Mouse (Mus musculus) lung, embryonic 15.5 days (tissue): ENCODE data around the gene Trim31. TPM values are rescaled to one million over a fixed set of nuclear protein-coding genes. Genes with fewer than 3 reads are reported as not detected.

Source experiments
- ATAC-seq: fragments of 200-750 bp; cut with Nextera tagmentation; 2 replicates; pipeline ENCODE4 v1.8.0; 2017; ENCODE audit warnings: moderate number of reproducible peaks, borderline replicate concordance; ENCODE audit not compliant: low FRiP score, low TSS enrichment; ENCODE audit errors: extremely low read depth
- H3K27ac ChIP-seq: fragments of 300-500 bp; sonication (generic); 2 replicates; pipeline ENCODE4 v1.5.1; 2015; ENCODE audit warnings: moderate library complexity, mild to moderate bottlenecking, inconsistent platforms
- H3K27me3 ChIP-seq: fragments of 300-500 bp; sonication (generic); 2 replicates; pipeline ENCODE4 v1.6.1; 2015; ENCODE audit warnings: inconsistent platforms
- H3K36me3 ChIP-seq: fragments of 300-500 bp; sonication (generic); 2 replicates; pipeline ENCODE4 v1.6.1; 2015; ENCODE audit warnings: inconsistent platforms
- H3K4me1 ChIP-seq: fragments of 300-500 bp; sonication (generic); 2 replicates; pipeline ENCODE4 v1.6.1; 2015; ENCODE audit warnings: inconsistent platforms
- H3K4me2 ChIP-seq: fragments of 300-500 bp; sonication (generic); 2 replicates; pipeline ENCODE4 v1.6.1; 2015; ENCODE audit warnings: inconsistent platforms, mild to moderate bottlenecking, moderate library complexity
- H3K4me3 ChIP-seq: fragments of 300-500 bp; sonication (generic); 2 replicates; pipeline ENCODE4 v1.5.1; 2015; ENCODE audit warnings: mild to moderate bottlenecking, inconsistent platforms
- H3K9ac ChIP-seq: fragments of 300-500 bp; sonication (generic); 2 replicates; pipeline ENCODE4 v1.6.1; 2015; ENCODE audit warnings: inconsistent platforms
- H3K9me3 ChIP-seq: fragments of 300-500 bp; sonication (generic); 2 replicates; pipeline ENCODE4 v1.6.1; 2016; ENCODE audit warnings: inconsistent platforms
- WGBS: fragments of 180-500 bp; shearing (Covaris S2); methylation state at CpG from one replicate; pipeline ENCODE4 v1.1.7; 2015; 5-methylcytosine and 5-hydroxymethylcytosine counted together
- polyA plus RNA-seq: library from polyadenylated mRNA; unstranded; fragments of >200 nt; fragmentation: Nextera tagmentation; extraction: Ambion mirVana; gene quantifications from 2 replicates; pipeline ENCODE4 v1.2.1, GENCODE M21; 2015

The Trim31 gene
- polyA plus RNA-seq, 1 experiment from 2014 or later: 0.16 TPM

DNA sequence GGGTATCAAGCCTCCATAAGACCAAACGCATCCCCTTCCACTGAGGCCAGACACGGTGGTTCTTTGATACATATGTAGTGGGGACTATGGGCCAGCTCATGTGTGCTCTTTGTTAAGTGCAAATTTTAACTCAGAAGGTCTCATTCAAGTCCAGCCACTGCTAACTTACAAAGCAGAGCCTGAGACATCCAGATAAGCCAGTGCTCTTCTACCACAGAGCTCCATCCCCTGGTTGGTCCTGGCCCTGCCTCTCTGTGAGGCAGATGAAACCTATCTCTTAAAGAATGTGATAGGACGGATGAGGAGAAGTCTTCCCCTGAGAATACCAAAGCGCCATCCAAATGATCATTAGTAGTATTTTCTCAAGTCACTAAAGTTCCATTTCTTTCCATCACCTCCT lies 1.5 kb downstream of the Trim31 start:
- Histone ChIP-seq H3K4me1 (no peaks in the 10 kb centered on the region; the same call in 1 of the 2 replicates), H3K9ac (no peak overlapping the region), H3K4me2 (no peak overlapping the region), H3K4me3 (no peak overlapping the region), H3K27ac (no peak overlapping the region), H3K36me3 (no peaks in the 10 kb centered on the region), H3K27me3 (no peaks in the 10 kb centered on the region), H3K9me3 (no peaks in the 10 kb centered on the region)
- no peak for ATAC-seq
- 70% methylated on average over 4 of the region's 4 CpGs for WGBS

GRCm38 (mm10) chr17:36900001-36900400 lies 2.1 kb downstream of the Trim31 start:
- no peak for ATAC-seq
- no peaks in the 10 kb centered on the region; the same call in 1 of the 2 replicates for H3K4me1 ChIP-seq
- no peak overlapping the region for H3K4me3 ChIP-seq
- no peaks in the 10 kb centered on the region for H3K36me3 ChIP-seq
- no peak overlapping the region for H3K27ac ChIP-seq
- H3K27me3 ChIP-seq: no peaks in the 10 kb centered on the region
- H3K9ac ChIP-seq: no peak overlapping the region
- H3K9me3 ChIP-seq: no peaks in the 10 kb centered on the region
- no peak overlapping the region for H3K4me2 ChIP-seq
- WGBS: 85% methylated on average over 5 of the region's 5 CpGs

- Histone ChIP-seq H3K4me2 (no peak overlapping the region), H3K27me3 (no peaks in the 10 kb centered on the region), H3K36me3 (no peaks in the 10 kb centered on the region), H3K4me1 (no peaks in the 10 kb centered on the region; the same call in 1 of the 2 replicates), H3K27ac (no peak overlapping the region), H3K4me3 (no peak overlapping the region), H3K9ac (no peak overlapping the region), H3K9me3 (no peaks in the 10 kb centered on the region)
- WGBS: 28% methylated on average over 1 of the region's 1 CpGs
- ATAC-seq: no peak
These were observed 2.8 kb downstream of the Trim31 start for GRCm38 (mm10) chr17:36900691-36901090.

DNA sequence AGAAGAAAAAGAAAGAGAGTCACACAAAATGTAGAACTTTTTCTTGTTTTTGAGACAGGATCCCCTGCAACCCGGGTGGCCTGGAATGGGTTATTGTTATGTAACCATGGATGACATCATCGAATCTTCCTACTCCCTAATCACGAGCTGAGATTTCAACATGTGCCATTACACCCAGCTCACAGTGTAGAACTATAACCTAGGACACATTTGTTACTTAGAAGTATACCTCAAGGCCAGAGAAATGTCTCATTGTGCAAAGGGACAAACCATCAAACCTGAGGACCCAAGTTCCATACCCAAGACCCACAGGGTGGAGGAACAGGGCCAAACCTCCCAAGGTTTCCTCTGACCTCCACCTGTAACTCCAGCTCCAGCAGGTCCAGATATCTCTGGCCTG lies 5.7 kb downstream of the Trim31 start:
- Histone ChIP-seq H3K4me2 (no peak overlapping the region), H3K27me3 (no peaks in the 10 kb centered on the region), H3K36me3 (no peaks in the 10 kb centered on the region), H3K9me3 (no peaks in the 10 kb centered on the region), H3K9ac (no peak overlapping the region), H3K4me1 (no peaks in the 10 kb centered on the region; the same call in 1 of the 2 replicates), H3K27ac (no peak overlapping the region), H3K4me3 (no peak overlapping the region)
- no peak for ATAC-seq
- 56% methylated on average over 3 of the region's 3 CpGs for WGBS

DNA sequence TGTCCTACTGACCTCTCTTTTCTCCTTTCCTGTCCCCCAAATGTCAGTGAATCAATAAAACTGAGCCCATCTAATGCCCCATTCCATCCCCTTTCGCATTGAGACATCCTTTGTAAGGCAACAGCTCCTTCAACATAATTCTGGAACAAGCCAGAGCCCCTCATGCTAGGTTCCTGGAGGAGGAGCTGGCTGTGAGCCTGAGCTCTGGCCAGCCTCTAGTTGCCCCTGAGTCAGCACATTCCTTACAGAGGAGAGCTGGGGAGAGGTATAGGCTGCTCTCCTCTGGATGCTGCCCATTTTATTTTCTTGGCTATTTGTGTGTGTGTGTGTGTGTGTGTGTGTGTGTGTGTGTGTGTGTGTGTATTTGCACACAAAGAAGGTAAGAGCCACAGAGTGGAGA lies 10.3 kb downstream of the Trim31 start:
- WGBS: 42% methylated on average over 1 of the region's 1 CpGs
- Histone ChIP-seq H3K4me3 (no peak overlapping the region), H3K27ac (no peak overlapping the region), H3K9ac (no peak overlapping the region), H3K27me3 (no peaks in the 10 kb centered on the region), H3K4me2 (no peak overlapping the region), H3K4me1 (no peaks in the 10 kb centered on the region), H3K9me3 (no peaks in the 10 kb centered on the region), H3K36me3 (no peaks in the 10 kb centered on the region)
- 0 out of 2 replicates have a peak, but pooled peaks have one; percentile 49 for ATAC-seq

DNA sequence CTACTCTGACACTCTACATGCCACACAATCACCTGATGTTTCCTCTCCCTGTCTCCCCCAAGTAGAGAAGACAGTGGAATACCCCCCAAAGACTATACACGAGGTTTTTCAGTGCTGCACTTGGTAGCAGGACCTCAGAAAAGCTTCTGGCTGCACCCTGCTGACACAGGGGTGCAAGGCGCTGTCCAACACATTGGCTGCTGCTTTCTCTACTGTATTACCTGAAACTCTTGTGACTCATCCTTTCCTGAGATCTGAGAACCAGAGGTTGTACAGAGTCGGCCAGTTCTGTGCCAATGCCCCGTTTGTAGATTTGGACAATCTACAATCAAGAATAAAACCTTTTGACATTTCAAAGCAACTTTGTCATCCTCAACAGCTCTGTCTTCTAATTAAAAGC lies 11.9 kb downstream of the Trim31 start:
- no peaks in the 10 kb centered on the region for H3K4me1 ChIP-seq
- no peak overlapping the region for H3K9ac ChIP-seq
- 48% methylated on average over 4 of the region's 4 CpGs for WGBS
- H3K4me3 ChIP-seq: no peak overlapping the region
- no peaks in the 10 kb centered on the region for H3K36me3 ChIP-seq
- no peak overlapping the region for H3K27ac ChIP-seq
- no peaks in the 10 kb centered on the region for H3K27me3 ChIP-seq
- ATAC-seq: no peak
- H3K4me2 ChIP-seq: no peak overlapping the region
- H3K9me3 ChIP-seq: no peaks in the 10 kb centered on the region

GRCm38 (mm10) chr17:36912031-36912430 lies 14.1 kb downstream of the Trim31 start:
- H3K4me2 ChIP-seq: no peak overlapping the region
- H3K9ac ChIP-seq: no peak overlapping the region
- no peak overlapping the region for H3K4me3 ChIP-seq
- H3K27ac ChIP-seq: no peak overlapping the region
- no peaks in the 10 kb centered on the region for H3K4me1 ChIP-seq
- no peaks in the 10 kb centered on the region for H3K36me3 ChIP-seq
- no peaks in the 10 kb centered on the region for H3K9me3 ChIP-seq
- 49% methylated on average over 2 of the region's 2 CpGs for WGBS
- no peaks in the 10 kb centered on the region for H3K27me3 ChIP-seq
- ATAC-seq: no peak

DNA sequence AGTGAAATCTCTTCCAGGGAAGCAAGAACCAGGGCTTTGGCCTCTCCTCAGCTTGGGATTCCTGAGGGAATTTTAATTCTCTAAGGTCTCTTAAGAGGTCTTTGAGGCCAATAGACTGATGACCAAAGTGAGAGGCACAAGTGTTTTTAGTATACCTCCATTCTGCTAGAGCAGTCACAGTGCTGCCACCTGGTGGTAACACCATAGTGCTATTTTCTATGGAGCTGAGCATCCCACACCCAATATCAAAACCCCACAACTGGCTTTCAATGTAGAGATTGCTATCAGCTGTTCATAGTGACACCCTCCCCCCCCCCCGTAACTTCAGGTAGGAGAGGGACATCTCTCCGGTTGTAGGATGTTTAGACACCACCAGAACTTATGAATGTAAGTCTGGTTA lies 16.2 kb downstream of the Trim31 start:
- Histone ChIP-seq H3K27me3 (no peaks in the 10 kb centered on the region), H3K4me2 (no peak overlapping the region), H3K36me3 (no peaks in the 10 kb centered on the region), H3K4me1 (no peaks in the 10 kb centered on the region), H3K9ac (no peak overlapping the region), H3K9me3 (no peaks in the 10 kb centered on the region), H3K27ac (no peak overlapping the region), H3K4me3 (no peak overlapping the region)
- 8% methylated on average over 2 of the region's 2 CpGs for WGBS
- ATAC-seq: no peak

- Histone ChIP-seq H3K36me3 (no peaks in the 10 kb centered on the region), H3K27me3 (no peaks in the 10 kb centered on the region), H3K4me2 (no peak overlapping the region), H3K9ac (no peak overlapping the region), H3K27ac (no peak overlapping the region), H3K9me3 (no peaks in the 10 kb centered on the region), H3K4me1 (no peaks in the 10 kb centered on the region), H3K4me3 (no peak overlapping the region)
- no peak; the same call in 1 of the 2 replicates for ATAC-seq
- 13% methylated on average over 9 of the region's 9 CpGs for WGBS
These were observed 17.2 kb downstream of the Trim31 start for GRCm38 (mm10) chr17:36915076-36915475.

GRCm38 (mm10) chr17:36920239-36920638 lies 22.3 kb downstream of the Trim31 start:
- 37% methylated on average over 15 of the region's 15 CpGs for WGBS
- H3K27me3 ChIP-seq: no peaks in the 10 kb centered on the region

DNA sequence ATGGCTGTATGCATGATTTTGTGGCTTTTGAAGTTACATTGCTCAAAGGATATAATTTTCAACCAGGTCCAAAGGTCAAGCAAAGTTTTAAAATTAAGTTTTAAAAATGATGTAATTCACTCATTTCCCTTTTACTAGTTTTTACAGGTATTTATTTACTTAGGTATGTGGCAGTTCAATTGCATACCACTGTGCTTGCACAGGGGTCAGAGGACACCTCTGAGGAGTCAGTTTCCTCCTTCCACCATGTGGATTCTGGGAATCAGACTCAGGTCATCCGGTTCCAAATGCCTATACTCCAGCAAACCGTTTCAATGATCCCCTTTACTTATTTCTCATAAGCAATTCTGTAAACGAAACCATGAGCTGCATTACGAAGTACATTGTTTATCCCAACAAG lies 24.8 kb downstream of the Trim31 start:
- Histone ChIP-seq H3K9ac (no peak overlapping the region), H3K4me3 (no peak overlapping the region), H3K27me3 (no peaks in the 10 kb centered on the region), H3K9me3 (no peaks in the 10 kb centered on the region), H3K27ac (no peak overlapping the region), H3K4me2 (no peak overlapping the region), H3K36me3 (no peaks in the 10 kb centered on the region), H3K4me1 (no peaks in the 10 kb centered on the region)
- WGBS: 73% methylated on average over 4 of the region's 4 CpGs
- ATAC-seq: no peak

More at GRCm38 (mm10) chr17:36920239-36920638, 22.3 kb downstream of the Trim31 start:
- Histone ChIP-seq H3K9me3 (no peaks in the 10 kb centered on the region), H3K4me3 (no peak overlapping the region), H3K4me1 (no peaks in the 10 kb centered on the region), H3K9ac (no peak overlapping the region), H3K36me3 (no peaks in the 10 kb centered on the region), H3K4me2 (no peak overlapping the region), H3K27ac (no peak overlapping the region)
- no peak for ATAC-seq

DNA sequence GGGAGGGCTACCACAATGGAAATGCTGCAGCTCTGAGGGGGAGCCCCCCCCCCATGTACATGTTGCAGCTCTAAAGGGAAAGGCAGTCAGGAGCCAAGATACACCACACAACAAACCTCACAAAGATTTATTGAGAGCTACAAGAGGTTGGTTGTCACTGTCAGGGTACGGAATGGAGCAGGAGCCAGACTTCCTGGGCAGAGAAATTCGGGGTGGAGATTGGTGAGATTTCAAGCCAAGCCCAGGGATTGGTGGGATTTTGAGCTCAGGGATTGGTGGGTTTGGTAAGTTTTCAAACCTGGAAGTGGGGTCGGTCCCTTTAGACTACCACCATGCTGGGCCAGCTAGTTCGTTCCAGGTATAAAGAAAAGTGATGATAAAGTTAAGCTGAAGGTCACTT lies 25.6 kb downstream of the Trim31 start:
- H3K4me2 ChIP-seq: no peak overlapping the region
- H3K4me3 ChIP-seq: no peak overlapping the region
- 50% methylated on average over 4 of the region's 4 CpGs for WGBS
- H3K9ac ChIP-seq: no peak overlapping the region
- H3K27me3 ChIP-seq: no peaks in the 10 kb centered on the region
- H3K9me3 ChIP-seq: no peaks in the 10 kb centered on the region
- H3K4me1 ChIP-seq: no peaks in the 10 kb centered on the region
- H3K27ac ChIP-seq: no peak overlapping the region
- H3K36me3 ChIP-seq: no peaks in the 10 kb centered on the region
- no peak for ATAC-seq

DNA sequence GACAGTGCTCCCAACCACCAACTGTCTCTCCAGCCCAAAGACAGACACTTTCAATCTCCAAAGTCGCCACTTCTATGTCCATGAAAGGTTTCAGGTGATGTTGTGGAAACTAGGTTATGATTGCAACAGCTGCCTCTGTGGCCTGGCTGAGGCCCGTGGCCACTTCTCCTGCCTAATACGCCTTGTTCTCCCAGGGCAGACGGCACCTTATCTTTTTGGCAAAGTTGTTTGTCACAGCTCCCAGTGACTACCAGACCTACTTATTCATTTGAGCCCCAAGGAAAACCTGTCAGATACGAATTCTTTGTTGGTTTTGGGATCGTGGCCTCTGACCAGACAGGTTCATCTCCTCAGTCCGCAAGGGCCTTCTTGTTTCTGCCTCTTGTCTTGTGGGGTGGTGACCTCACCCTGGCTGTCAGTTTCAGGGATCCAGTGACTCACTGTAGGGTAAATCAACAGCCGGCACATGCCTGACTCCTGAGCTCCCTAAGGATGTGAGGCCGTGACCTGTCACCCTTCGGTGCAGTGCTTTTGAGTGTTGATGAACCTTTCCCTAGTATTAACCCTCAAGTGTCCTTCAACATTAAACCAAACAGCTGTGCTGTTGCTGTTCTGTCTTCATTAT lies 29.7 kb downstream of the Trim31 start:
- H3K4me3 ChIP-seq: no peak overlapping the region
- 16% methylated on average over 10 of the region's 10 CpGs for WGBS
- ATAC-seq: no peak
- H3K9ac ChIP-seq: no peak overlapping the region
- no peak overlapping the region for H3K4me2 ChIP-seq
- no peaks in the 10 kb centered on the region for H3K36me3 ChIP-seq
- H3K27ac ChIP-seq: no peak overlapping the region
- 0 out of 2 replicates have a peak, but pooled peaks cover 3% of the 10 kb centered on the region for H3K4me1 ChIP-seq
- H3K9me3 ChIP-seq: no peaks in the 10 kb centered on the region
- no peaks in the 10 kb centered on the region for H3K27me3 ChIP-seq
